Mouse (Mus musculus) ES-Bruce4 (cell line): ENCODE data around the gene Tnfrsf1a.

ENCODE experiments used
- CTCF ChIP-seq: IDR thresholded peaks from one replicate; pipeline ENCODE4 v1.8.1; 2011; ENCODE audit warnings: low read depth, low read length
- POLR2A ChIP-seq: IDR thresholded peaks from one replicate; pipeline ENCODE4 v1.8.1; 2011; ENCODE audit warnings: low read length; ENCODE audit not compliant: insufficient read depth

DNA sequence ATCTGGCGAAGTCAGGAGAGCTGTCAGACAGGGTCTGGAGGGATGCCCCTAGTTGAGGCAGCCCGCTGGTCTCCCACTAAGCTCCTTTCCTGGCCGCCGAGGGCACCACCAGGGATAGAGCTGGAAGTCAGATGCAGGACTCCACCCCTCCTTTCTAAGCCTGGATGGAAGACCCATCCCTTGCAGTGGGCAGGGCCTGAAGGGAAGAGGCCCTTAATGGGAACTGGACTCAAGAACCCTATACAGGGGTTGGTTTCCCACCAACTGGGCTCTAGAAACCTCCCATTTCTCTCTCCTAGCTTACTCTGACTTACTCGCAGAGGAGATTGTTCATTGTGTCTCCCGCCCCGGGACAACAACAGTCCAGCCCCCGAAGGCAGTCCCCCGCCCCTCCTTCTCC lies 30.6 kb downstream of the Tnfrsf1a start:
- TF ChIP-seq CTCF, result no peak
- TF ChIP-seq POLR2A, result no peak
